Mouse (Mus musculus) small intestine, adult 2 months (tissue): Measurements from ENCODE around the gene Fmo6.

Source experiments
- CTCF ChIP-seq: fragments of 200-500 bp; IDR thresholded peaks from 2 replicates; pipeline ENCODE4 v1.5.1; 2012; ENCODE audit warnings: low read depth, mild to moderate bottlenecking, control low read depth, inconsistent platforms, low read length, moderate library complexity, mixed read lengths; ENCODE audit not compliant: insufficient replicate concordance, insufficient read length; ENCODE audit errors: extremely low read depth
- POLR2A ChIP-seq: fragments of 200-500 bp; IDR thresholded peaks from 2 replicates; pipeline ENCODE4 v1.6.1; 2012; ENCODE audit warnings: low read depth, mild to moderate bottlenecking, control low read depth, inconsistent platforms, low read length, moderate library complexity

- TF ChIP-seq CTCF, result no peak
- TF ChIP-seq POLR2A, result no peak
Observed at GRCm38 (mm10) chr1:162937415-162937814, at the start of gene Fmo6.
